32 mouse cellular contexts compared by ENCODE assay signal in the genomic region with DNA sequence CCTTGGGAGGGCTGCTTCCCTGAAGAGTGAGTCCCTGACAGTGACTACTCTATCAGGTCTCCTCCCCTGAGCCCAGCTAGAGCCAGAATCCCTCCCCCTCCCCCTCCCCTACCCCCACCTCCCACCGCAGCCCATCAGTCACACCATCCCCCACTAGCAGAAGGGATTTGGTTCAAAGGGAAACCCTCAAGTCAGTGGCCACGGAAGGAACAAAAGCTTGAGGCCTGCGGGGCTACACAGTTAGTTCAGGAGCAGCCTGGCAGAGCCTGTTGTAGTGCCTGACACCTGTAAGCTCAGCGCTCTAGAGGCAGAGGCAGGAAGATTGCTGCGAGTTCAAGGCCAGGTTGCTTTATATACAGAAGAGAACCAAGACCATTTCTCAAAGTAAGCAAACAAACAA. TPM values are rescaled to one million over a fixed set of nuclear protein-coding genes. Genes with fewer than 3 reads are reported as not detected.
"Had no signal": no experiment of that assay in that cellular context is flagged by ENCODE, and none has a peak within 500 bp of the region (broad histone marks: within the 10 kb centered on the region; RNA-seq: fewer than 3 reads in every experiment).

No protein-coding gene starts in this region.

- ATAC-seq: liver, embryonic 12.5 days; liver, postnatal 0 days; lung, postnatal 0 days; midbrain, embryonic 13.5 days; midbrain, embryonic 15.5 days had no signal

- H3K9me3 ChIP-seq: limb, embryonic 10.5 days; limb, embryonic 15.5 days; liver, embryonic 12.5 days; liver, embryonic 15.5 days; lung, embryonic 15.5 days; midbrain, embryonic 15.5 days had no signal

- H3K9ac ChIP-seq: limb, embryonic 12.5 days; limb, embryonic 13.5 days; limb, embryonic 15.5 days; liver, embryonic 12.5 days; liver, embryonic 13.5 days; liver, embryonic 14.5 days; liver, embryonic 15.5 days; liver, postnatal 0 days; lung, embryonic 14.5 days; lung, embryonic 15.5 days; midbrain, embryonic 12.5 days; midbrain, embryonic 13.5 days; midbrain, embryonic 15.5 days; neural tube, embryonic 12.5 days had no signal

- H3K4me3 ChIP-seq: left cerebral cortex, adult 2 months; limb, embryonic 10.5 days; limb, embryonic 12.5 days; limb, embryonic 13.5 days; limb, embryonic 15.5 days; liver, embryonic 12.5 days; liver, embryonic 13.5 days; liver, embryonic 15.5 days; lung, embryonic 15.5 days; megakaryocyte, embryonic 14.5 days; midbrain, embryonic 10.5 days; midbrain, embryonic 12.5 days; midbrain, embryonic 13.5 days; midbrain, embryonic 15.5 days; myocyte; neural tube, embryonic 12.5 days had no signal

- H3K27ac ChIP-seq: left cerebral cortex, adult 2 months; limb, embryonic 10.5 days; limb, embryonic 12.5 days; limb, embryonic 13.5 days; limb, embryonic 15.5 days; liver, embryonic 12.5 days; liver, embryonic 13.5 days; liver, embryonic 14.5 days; liver, embryonic 15.5 days; lung, embryonic 15.5 days; macrophage; midbrain, embryonic 10.5 days; midbrain, embryonic 12.5 days; midbrain, embryonic 13.5 days; midbrain, embryonic 15.5 days; neural tube, embryonic 12.5 days had no signal

- DNase-seq: left cerebral cortex, postnatal 4 days; liver; liver, embryonic 13.5 days; liver, postnatal 0 days; lung, adult 18-20 months; lung, adult 2 months; lung, embryonic 14.5 days; lung, postnatal 10 days; lung, postnatal 14 days; lung, postnatal 36 days; lung, postnatal 4 days; midbrain, embryonic 14.5 days had no signal

- H3K4me1 ChIP-seq: liver, embryonic 15.5 days; neural tube, embryonic 12.5 days had no signal

- H3K36me3 ChIP-seq: limb, embryonic 10.5 days; limb, embryonic 12.5 days; limb, embryonic 13.5 days; limb, embryonic 15.5 days; liver, embryonic 12.5 days; liver, embryonic 13.5 days; liver, embryonic 15.5 days; lung, embryonic 15.5 days; midbrain, embryonic 10.5 days; midbrain, embryonic 12.5 days; midbrain, embryonic 13.5 days; midbrain, embryonic 15.5 days; neural tube, embryonic 12.5 days had no signal

- H3K4me2 ChIP-seq: limb, embryonic 12.5 days; limb, embryonic 15.5 days; liver, embryonic 12.5 days; liver, embryonic 13.5 days; liver, embryonic 15.5 days; lung, embryonic 14.5 days; lung, embryonic 15.5 days; midbrain, embryonic 12.5 days; midbrain, embryonic 13.5 days; midbrain, embryonic 15.5 days; neural tube, embryonic 12.5 days had no signal

RNA-seq across cellular contexts. Expression of a gene that starts 1.1 kb away (rescaled TPM):
- polyA plus RNA-seq: liver, embryonic 13.5 days; liver, embryonic 15.5 days; liver, embryonic 16.5 days; liver, postnatal 0 days; lung, postnatal 0 days; macrophage; myocyte; neural tube, embryonic 11.5 days had no signal
